Mouse (Mus musculus): ENCODE data around the gene Rab5b. TPM values are rescaled to one million over a fixed set of nuclear protein-coding genes. Genes with fewer than 3 reads are reported as not detected.
A peak's percentile ranks its signal among the peaks of the same experiment; 100 is the strongest.
"Not testable (repeated sequence)": the region's sequence is repeated elsewhere in the genome, so short reads cannot be mapped to it uniquely, and the experiment has no call there.

The Rab5b gene
- polyA plus RNA-seq, 1 experiment from 2014 or later, result 60.5 TPM

DNA sequence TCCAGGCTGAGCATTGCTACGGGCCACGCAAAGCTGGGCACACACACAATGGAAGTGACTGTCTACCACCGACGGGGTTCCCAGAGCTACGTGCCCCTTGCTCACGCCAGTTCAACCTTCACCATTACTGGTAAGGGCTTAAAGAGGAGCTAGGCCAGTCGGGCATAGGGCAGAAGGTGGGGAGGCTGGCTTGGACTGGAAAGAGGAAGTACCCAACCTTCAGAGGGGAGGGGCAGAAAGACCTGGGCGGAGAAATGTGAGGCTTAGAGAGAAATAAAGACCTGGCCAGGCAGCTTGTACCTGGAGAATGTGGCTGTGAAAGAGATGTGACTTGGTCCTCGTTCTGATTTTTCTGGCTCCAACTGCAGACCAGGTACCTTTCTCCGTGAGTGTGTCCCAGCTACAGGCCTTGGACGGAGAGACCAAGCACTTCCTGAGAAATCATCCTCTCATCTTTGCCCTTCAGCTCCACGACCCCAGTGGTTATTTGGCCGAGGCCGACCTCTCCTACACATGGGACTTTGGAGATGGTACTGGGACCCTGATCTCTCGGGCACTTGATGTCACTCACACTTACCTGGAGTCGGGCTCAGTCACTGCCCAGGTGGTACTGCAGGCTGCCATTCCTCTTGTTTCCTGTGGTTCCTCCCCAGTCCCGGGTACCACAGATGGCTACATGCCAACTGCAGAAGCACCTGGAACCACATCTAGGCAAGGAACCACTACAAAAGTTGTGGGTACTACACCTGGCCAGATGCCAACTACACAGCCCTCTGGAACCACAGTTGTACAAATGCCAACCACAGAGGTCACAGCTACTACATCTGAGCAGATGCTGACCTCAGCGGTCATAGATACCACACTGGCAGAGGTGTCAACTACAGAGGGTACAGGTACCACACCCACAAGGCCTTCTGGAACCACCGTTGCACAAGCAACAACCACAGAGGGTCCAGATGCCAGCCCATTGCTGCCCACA lies 19.8 kb upstream of the Rab5b start:
- Histone ChIP-seq H3K9me3 (no peaks in the 10 kb centered on the region), H3K36me3 (no peaks in the 10 kb centered on the region), H3K9ac (no peak overlapping the region), H3K27me3 (replicated peaks) (no peaks in the 10 kb centered on the region), H3K27ac (no peak overlapping the region), H3K4me3 (replicated peaks) (no peak overlapping the region), H3K4me1 (replicated peaks) (no peaks in the 10 kb centered on the region), H3K4me2 (replicated peaks) (no peak overlapping the region)
- WGBS, result 86% methylated on average over 19 of the region's 19 CpGs
- peak; percentile 62 for ATAC-seq

DNA sequence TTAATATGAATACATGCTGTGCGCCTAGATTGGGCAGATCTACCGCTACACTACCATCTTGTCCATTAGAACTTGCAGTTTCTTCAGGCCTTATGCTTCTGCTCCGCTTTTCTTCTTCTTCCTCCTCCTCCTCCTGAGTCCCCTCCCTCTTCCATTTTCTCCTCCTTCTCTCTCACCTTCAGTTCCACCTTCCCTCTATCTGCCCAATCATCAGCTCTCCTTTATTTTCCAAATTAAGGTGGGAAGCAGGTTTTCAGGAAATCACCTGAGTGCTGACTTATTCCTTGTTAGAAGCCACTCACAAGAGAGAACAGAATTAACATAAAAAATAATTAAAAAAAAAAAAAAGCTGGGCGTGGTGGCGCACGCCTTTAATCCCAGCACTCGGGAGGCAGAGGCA lies 15.3 kb upstream of the Rab5b start:
- H3K4me2 ChIP-seq (replicated peaks); ATAC-seq; H3K4me3 ChIP-seq (replicated peaks); H3K9ac ChIP-seq; H3K27ac ChIP-seq; H3K4me1 ChIP-seq (replicated peaks); H3K9me3 ChIP-seq; H3K27me3 ChIP-seq (replicated peaks); H3K36me3 ChIP-seq: not testable (repeated sequence)
- WGBS, result 92% methylated on average over 7 of the region's 7 CpGs

DNA sequence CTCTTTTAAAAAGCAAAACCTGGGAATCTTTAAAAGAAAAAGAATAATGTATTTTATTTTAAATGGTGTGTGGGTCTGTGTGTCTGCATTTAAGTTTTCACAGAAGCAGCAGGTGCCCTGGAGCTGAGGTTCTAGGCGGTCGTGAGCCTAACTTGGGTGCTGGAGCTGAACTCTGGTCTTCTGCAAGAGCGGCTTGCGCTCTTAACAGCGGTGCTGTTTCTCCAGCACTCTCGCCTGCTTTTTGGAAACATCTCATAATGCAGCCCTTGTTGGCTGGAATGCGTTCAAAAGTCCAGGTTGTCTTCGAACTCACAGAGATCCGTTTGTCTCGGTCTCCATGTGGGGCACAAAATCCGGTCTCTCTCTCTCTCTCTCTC lies 9.2 kb upstream of the Rab5b start:
- WGBS, result 10% methylated on average over 11 of the region's 11 CpGs
- peaks cover 20% of the 10 kb centered on the region for H3K4me1 ChIP-seq (replicated peaks)
- peak overlapping the region; percentile 98; the same call in 1 of the 2 replicates for H3K27ac ChIP-seq
- peak overlapping the region; percentile 50; the same call in 1 of the 2 replicates for H3K9ac ChIP-seq
- H3K4me2 ChIP-seq (replicated peaks), result peak overlapping the region; percentile 63
- H3K27me3 ChIP-seq (replicated peaks), result no peaks in the 10 kb centered on the region
- no peaks in the 10 kb centered on the region for H3K9me3 ChIP-seq
- H3K36me3 ChIP-seq, result peaks cover 21% of the 10 kb centered on the region
- H3K4me3 ChIP-seq (replicated peaks), result peak overlapping the region; percentile 90
- ATAC-seq, result peak; percentile 56

DNA sequence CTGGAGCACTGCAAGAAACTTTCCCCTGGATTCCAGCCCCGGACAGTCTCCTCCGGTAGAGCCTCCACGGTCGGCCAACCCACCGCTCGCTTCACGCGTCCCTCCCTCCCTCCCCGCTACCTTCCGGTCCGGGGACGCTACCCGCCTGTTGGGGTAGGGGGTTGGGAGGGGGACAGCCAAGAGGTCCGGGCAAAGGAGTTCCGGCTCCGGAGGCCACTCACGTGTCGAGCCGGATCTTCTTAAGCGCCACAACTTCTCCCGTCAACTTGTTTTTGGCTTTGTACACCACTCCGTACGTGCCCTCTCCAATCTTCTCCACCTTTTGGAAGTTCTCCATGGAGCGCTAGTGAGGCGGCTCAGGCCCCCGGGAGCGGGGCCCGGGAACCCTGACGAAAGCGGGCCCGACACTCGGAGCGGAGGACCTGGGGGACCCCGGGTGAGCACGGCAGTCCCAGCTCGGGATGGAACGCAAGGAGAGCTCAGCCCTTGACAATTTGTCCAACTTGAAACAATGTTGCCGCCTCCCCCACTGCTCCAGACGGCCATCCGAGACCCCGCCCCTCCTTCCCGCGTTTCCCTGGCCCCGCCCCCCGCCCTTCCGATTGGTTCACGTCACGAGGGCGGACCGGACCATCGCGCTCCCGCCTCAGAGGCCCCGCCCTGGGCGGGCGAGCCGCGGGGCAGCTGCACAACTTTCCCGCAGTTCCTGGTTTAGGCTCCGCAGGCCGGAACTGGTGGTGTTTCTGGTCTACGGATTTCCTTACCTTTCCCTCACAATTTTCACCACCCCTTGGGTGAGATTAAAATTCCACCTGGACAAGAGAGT lies 8.6 kb upstream of the Rab5b start, which contains the start of gene Cdk2:
Gene Cdk2 (minus strand): TSS at position 541 of the 826 bp plus-strand sequence.
- Histone ChIP-seq H3K9me3 (no peaks in the 10 kb centered on the region), H3K36me3 (peaks cover 25% of the 10 kb centered on the region), H3K4me3 (replicated peaks) (peak within 1 kb of the TSS; percentile 90), H3K27ac (peak within 1 kb of the TSS; percentile 98), H3K4me2 (replicated peaks) (peak within 1 kb of the TSS; percentile 63), H3K9ac (peak within 1 kb of the TSS; percentile 81), H3K27me3 (replicated peaks) (no peaks in the 10 kb centered on the region), H3K4me1 (replicated peaks) (peaks cover 20% of the 10 kb centered on the region)
- ATAC-seq, result peak; percentile 97
- under 1% methylated on average over 62 of the region's 62 CpGs for WGBS

DNA sequence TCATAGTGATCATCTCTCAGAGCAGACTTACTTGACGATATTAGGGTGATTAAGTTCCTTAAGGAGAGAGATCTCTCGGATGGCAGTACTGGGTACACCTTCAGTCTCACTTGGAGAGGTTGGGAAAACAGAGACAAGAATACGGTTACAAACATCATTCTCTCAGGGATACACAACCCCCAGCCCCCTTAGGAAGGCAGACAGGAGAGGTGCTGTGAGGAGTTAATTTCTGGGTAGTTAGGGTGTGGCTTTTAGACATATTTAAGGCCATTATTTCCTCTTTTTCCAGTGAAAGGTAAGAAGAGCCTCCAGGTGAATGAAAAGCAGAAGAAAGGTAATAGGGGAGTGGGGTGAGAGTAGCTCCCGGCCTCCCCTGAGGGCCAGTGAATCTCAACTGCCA lies 7.8 kb upstream of the Rab5b start, which contains the start of gene Pmel:
Gene Pmel (plus strand): TSS at position 301 of the 400 bp plus-strand sequence.
- Histone ChIP-seq H3K36me3 (peaks cover 33% of the 10 kb centered on the region), H3K4me1 (replicated peaks) (peaks cover 20% of the 10 kb centered on the region), H3K27ac (peak within 1 kb of the TSS; percentile 98), H3K9ac (peak within 1 kb of the TSS; percentile 81), H3K4me2 (replicated peaks) (peak within 1 kb of the TSS; percentile 63), H3K9me3 (no peaks in the 10 kb centered on the region), H3K4me3 (replicated peaks) (peak within 1 kb of the TSS; percentile 90), H3K27me3 (replicated peaks) (no peaks in the 10 kb centered on the region)
- no peak for ATAC-seq
- WGBS, result 10% methylated on average over 4 of the region's 4 CpGs

DNA sequence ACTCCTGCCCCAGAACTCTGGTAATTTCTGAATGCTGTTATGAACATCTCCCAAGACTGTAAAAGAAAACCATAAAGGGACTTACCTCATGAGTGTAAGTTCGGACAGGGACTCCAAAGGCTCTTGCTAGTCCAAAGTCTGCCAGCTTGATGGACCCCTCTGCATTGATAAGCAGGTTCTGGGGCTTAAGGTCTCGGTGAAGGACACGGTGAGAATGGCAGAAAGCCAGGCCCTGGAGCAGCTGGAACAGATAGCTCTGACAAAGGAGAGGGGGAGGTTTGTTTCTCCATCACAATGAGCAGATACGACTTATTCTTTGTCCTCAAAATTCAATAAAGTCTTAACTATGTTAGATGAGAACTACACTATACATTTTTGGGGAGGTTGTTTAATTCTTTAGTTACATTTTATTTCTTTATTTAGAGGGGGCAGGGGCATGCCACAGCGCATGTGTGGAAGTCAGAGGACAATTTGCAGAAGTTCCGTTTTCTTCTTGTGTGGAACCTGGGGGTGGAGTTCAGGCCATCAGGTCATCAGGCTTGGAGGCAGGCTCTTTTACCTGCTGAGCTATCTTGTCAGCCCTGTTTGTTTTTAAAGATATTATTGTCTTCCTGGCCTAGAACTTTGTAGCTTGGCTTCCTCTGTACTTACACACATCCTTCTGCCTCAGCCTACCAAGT lies 6.4 kb upstream of the Rab5b start:
- WGBS, result 64% methylated on average over 6 of the region's 6 CpGs
- H3K36me3 ChIP-seq, result peaks cover 39% of the 10 kb centered on the region

DNA sequence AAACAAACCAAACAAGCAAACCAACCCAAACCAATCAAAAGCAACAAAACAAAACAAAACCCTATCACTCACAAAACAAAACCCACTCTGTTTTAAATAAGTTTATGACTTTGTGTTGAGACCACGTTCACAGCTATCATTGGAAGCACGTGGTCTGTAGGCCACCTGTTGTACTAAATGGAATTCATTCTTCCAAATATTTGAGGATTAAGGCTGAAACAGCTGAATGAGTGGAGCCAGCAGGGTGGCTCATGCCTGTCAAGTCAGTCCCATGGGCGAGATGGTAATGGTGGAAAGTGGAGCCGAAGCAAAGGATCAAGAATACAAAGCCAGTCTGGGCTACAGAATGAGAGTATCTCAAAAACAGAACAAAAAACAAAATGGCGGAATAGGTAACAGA lies 4.6 kb upstream of the Rab5b start:
- H3K4me1 ChIP-seq (replicated peaks), result peaks cover 20% of the 10 kb centered on the region
- H3K4me2 ChIP-seq (replicated peaks), result no peak overlapping the region
- no peak overlapping the region for H3K9ac ChIP-seq
- no peak overlapping the region for H3K27ac ChIP-seq
- peaks cover 39% of the 10 kb centered on the region for H3K36me3 ChIP-seq
- no peaks in the 10 kb centered on the region for H3K27me3 ChIP-seq (replicated peaks)
- H3K9me3 ChIP-seq, result no peaks in the 10 kb centered on the region
- ATAC-seq, result no peak
- WGBS, result 93% methylated on average over 5 of the region's 5 CpGs
- no peak overlapping the region for H3K4me3 ChIP-seq (replicated peaks)

More for the DNA sequence above, 6.4 kb upstream of the Rab5b start:
- Histone ChIP-seq H3K9ac (no peak overlapping the region), H3K9me3 (no peaks in the 10 kb centered on the region), H3K4me2 (replicated peaks) (no peak overlapping the region), H3K27ac (no peak overlapping the region), H3K27me3 (replicated peaks) (no peaks in the 10 kb centered on the region), H3K4me1 (replicated peaks) (peaks cover 20% of the 10 kb centered on the region), H3K4me3 (replicated peaks) (no peak overlapping the region)
- no peak for ATAC-seq

DNA sequence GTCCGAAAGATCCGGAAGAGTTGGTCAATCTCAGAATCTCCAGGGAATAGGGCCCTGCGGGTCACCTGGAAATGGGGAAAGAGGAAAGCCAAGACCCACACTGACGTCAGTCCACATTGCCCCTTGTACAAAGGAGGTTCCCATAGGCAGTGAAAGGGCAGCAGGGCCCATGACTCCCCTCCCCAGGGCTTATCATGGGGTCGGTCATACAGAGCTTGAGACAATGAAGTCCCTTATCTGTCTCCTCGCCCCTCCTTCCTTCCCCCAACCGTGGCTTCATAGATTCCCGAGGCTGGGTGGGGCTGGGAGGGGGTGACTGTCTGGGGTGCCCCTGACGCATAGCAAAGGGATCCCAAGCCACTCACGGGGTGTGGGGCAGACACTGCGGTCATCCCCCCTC lies 3.5 kb upstream of the Rab5b start:
- no peak overlapping the region for H3K4me3 ChIP-seq (replicated peaks)
- no peak overlapping the region for H3K4me2 ChIP-seq (replicated peaks)
- ATAC-seq, result no peak
- no peaks in the 10 kb centered on the region for H3K27me3 ChIP-seq (replicated peaks)
- H3K36me3 ChIP-seq, result peaks cover 39% of the 10 kb centered on the region
- WGBS, result 62% methylated on average over 11 of the region's 11 CpGs
- H3K4me1 ChIP-seq (replicated peaks), result peaks cover 16% of the 10 kb centered on the region
- H3K9me3 ChIP-seq, result no peaks in the 10 kb centered on the region
- H3K27ac ChIP-seq, result no peak overlapping the region
- H3K9ac ChIP-seq, result no peak overlapping the region

DNA sequence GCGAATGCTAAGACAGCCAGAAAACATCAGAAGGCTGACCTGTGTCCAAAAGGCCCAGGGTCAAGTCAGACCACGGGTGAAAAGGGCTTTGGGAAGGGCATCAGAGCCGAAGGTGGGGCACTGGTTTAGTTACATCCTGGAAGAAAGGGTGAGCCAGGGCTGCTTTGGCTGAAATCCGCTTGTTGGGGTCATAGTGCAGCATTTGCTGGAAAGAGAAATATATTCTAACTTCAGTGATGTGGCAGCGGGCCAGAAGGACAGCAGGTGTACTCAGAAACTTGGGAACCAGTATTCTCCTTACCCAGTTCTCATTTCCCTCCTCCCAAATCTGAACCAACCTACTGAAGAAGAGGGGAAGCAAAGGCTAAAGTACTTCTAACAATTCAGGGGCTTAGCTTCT lies 2.9 kb upstream of the Rab5b start:
- H3K27me3 ChIP-seq (replicated peaks), result no peaks in the 10 kb centered on the region
- ATAC-seq, result no peak
- H3K36me3 ChIP-seq, result peaks cover 39% of the 10 kb centered on the region
- H3K9ac ChIP-seq, result no peak overlapping the region
- H3K4me3 ChIP-seq (replicated peaks), result no peak overlapping the region
- no peak overlapping the region for H3K27ac ChIP-seq
- H3K9me3 ChIP-seq, result no peaks in the 10 kb centered on the region
- 78% methylated on average over 5 of the region's 5 CpGs for WGBS
- H3K4me2 ChIP-seq (replicated peaks), result no peak overlapping the region
- peaks cover 16% of the 10 kb centered on the region for H3K4me1 ChIP-seq (replicated peaks)

DNA sequence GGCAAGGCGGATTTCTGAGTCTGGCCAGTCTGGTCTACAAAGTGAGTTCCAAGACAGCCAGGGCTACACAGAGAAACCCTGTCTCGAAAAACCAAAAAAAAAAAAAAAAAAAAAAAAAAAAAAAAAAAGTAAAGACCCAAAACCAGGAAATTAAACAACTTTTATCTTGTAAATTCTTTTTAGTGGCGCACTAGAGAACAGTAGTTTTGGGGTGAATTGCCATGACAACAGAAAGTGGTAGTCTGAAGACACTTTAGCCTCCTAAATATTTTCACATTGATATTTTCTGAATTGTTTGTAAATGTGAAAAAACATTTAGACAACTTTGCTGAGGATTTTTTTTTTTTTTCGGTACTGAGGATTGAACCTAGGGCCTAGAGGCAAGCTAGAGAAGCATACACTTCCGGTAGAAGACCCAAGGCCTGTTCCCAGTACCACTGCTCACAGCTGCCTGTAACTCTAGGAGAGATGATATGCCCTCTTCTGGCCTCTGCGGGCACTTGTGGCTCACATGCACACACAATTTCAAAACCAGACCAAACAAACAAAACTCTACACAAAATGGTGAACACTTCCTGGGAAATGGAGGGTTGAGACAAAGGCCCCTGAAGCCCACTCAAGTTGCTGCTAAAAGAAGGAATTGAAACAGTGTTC lies 1.1 kb upstream of the Rab5b start:
- Histone ChIP-seq H3K4me1 (replicated peaks) (0 out of 2 replicates have a peak, but pooled peaks cover 2% of the 10 kb centered on the region), H3K4me3 (replicated peaks) (peak overlapping the region; percentile 33; the same call in 1 of the 2 replicates), H3K27ac (no peak overlapping the region), H3K9ac (no peak overlapping the region), H3K27me3 (replicated peaks) (no peaks in the 10 kb centered on the region), H3K9me3 (no peaks in the 10 kb centered on the region), H3K36me3 (peaks cover 33% of the 10 kb centered on the region), H3K4me2 (replicated peaks) (peak overlapping the region; percentile 64; the same call in 1 of the 2 replicates)
- WGBS, result 80% methylated on average over 6 of the region's 6 CpGs
- no peak for ATAC-seq

DNA sequence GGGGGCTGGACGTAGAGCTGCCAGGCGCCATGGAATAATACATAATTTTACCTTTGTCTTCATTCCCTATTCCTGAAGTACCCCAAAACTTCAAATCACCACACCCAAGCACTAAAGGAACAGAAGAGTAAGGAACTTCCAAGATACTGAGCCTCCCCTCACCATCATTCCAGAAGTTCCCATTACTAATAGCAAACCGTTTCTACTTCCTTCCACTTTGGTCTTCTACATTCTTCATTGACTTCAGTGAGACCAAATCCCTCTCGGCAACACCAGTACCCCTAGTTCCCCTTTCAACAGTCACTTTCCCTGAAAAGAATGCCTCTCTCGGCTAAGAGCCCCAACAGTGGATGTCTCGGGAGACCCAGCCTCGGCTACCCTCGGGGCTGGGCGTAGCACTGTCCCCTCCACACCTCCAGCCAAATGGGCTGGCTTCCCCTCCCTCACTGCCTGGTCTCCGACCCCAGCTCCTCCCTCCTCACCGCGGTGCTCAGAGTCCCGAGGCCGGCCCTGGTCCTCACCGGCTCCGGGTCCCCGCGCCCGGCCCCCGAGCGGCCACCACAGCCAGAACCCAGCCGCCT lies 563 bp downstream of the Rab5b start:
- Histone ChIP-seq H3K27me3 (replicated peaks) (no peaks in the 10 kb centered on the region), H3K4me3 (replicated peaks) (peak overlapping the region; percentile 79), H3K9ac (peak overlapping the region; percentile 94), H3K4me1 (replicated peaks) (no peaks in the 10 kb centered on the region), H3K27ac (peak overlapping the region; percentile 98), H3K4me2 (replicated peaks) (peak overlapping the region; percentile 57), H3K9me3 (no peaks in the 10 kb centered on the region), H3K36me3 (peaks cover 20% of the 10 kb centered on the region)
- no peak for ATAC-seq
- 2% methylated on average over 22 of the region's 22 CpGs for WGBS
